Mouse (Mus musculus) brain, embryonic 14.5 days (tissue): ENCODE data around the gene Senp3.

ENCODE experiments used
- CTCF ChIP-seq: fragments of 200-500 bp; IDR thresholded peaks from 2 replicates; pipeline ENCODE4 v1.5.1; 2012; ENCODE audit warnings: inconsistent platforms, mild to moderate bottlenecking, moderate library complexity, borderline replicate concordance; ENCODE audit not compliant: insufficient read depth, insufficient read length; ENCODE audit errors: extremely low read depth
- POLR2A ChIP-seq: fragments of 200-500 bp; IDR thresholded peaks from 2 replicates; pipeline ENCODE4 v1.6.1; 2012; ENCODE audit warnings: mild to moderate bottlenecking, inconsistent platforms, borderline replicate concordance; ENCODE audit not compliant: poor library complexity, insufficient read depth, insufficient read length, severe bottlenecking; ENCODE audit errors: extremely low read depth

GRCm38 (mm10) chr11:69663795-69664194 lies 18.1 kb downstream of the Senp3 start:
- no peak for TF ChIP-seq CTCF
- no peak for TF ChIP-seq POLR2A
